Mouse (Mus musculus) cerebellum, adult 11-12 months (tissue): ENCODE measurements around the gene Btbd35f7.
"Not testable (repeated sequence)": the region's sequence is repeated elsewhere in the genome, so short reads cannot be mapped to it uniquely, and the experiment has no call there.

Experiments used
- DNase-seq: peaks from one replicate; pipeline ENCODE4 v3.0.0; 2022

The Btbd35f7 gene

GRCm38 (mm10) chrX:5668767-5669166 is at the start of gene Btbd35f7:
Gene Btbd35f7 (plus strand): TSS chrX:5669067.
- not testable (repeated sequence) for DNase-seq
